Mouse (Mus musculus) liver (tissue): ENCODE measurements around the gene B3galnt2.
A peak's percentile ranks its signal among the peaks of the same experiment; 100 is the strongest.
"Not testable (repeated sequence)": the region's sequence is repeated elsewhere in the genome, so short reads cannot be mapped to it uniquely, and the experiment has no call there.

ENCODE experiments used
- DNase-seq: peaks from one replicate; pipeline ENCODE4 v3.0.0-alpha.2; 2020; ENCODE audit warnings: mixed read lengths

Gene B3galnt2

DNA sequence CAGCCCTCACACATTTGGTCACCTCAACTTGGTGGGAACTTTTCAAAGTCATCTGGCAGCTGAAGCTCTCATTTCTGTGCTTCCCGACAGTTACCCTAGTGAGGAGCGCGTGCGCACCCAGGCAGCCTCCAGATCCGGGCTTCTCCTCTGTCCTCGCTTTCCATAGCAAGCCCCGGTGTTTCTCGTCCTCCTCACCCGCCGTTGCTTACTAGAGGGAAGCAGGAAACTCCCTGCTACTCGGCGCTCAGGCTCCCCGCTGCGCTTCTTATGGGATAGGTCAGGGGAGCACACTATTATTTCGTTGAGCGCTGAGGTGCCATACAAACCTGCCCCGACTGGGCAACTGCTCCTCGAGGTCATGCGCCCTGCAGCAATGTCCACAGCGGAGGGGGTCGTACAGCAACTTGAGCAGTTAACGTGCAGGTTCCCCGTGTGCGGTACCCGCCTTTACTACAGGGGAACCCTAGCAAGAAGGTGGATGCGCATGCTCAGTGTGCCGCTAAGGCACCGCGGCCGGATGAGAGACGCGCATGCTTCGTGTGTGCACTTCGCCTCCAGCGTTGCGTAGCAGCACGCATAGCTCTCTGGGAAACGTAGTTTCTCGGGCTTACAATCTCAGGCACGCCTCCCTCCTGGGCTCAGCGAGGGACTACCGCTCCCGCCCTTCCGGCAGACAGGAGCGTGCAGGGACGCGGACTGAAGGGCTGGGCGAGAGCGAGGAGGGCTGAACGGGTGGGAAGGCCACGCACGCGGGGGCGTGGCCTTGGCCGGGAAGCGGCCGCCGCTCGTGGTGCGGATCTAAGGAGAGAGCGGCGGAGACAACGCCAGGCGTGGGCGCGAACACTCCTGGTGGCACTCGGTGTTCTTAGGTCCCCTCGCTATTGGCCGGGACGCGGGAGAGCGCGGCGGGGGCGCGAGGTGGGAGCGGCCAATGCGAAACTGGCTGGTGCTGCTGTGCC is at the start of gene B3galnt2:
B3galnt2 (plus strand) TSS at position 596 of the 959 bp plus-strand sequence.
- peak; percentile 98 for DNase-seq

DNA sequence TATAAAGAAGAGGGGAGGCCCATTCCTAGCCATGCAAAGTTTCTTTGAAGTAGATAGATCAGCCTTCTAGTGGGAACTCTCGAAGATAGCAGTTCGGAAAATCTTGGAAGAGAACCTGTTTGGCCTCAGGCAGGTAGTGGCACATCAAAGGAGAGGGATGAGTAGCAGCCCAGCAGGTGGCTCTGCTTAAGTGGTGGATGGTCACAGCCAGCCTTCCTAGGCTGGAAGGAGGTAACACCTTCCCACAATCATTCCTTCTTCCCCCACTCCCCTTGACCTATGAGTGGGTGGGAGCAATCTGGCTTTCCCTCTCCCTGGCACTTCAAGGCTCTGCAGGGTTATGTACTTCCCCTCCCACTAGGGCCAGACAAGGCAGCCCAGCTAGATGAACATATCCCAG is 42.9 kb upstream of the B3galnt2 start:
- DNase-seq: no peak

DNA sequence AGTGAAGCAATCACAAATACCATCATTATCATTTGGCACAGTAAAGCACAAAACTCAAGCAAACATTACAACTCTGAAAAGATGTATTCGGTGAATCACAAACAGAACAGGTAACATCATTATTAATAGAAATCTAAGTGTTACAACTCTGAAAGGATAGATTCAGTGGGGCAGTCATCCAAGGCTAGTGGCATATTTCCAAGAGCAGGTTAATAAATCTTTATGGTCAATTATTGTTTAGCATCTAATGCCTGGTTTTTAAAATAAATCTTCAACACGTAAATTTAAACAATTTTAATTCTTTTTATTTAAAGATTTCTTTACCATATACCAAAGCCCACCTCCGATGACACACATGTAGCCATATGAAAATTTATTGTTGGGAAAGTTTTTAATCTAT is 34.9 kb upstream of the B3galnt2 start:
- DNase-seq: no peak

DNA sequence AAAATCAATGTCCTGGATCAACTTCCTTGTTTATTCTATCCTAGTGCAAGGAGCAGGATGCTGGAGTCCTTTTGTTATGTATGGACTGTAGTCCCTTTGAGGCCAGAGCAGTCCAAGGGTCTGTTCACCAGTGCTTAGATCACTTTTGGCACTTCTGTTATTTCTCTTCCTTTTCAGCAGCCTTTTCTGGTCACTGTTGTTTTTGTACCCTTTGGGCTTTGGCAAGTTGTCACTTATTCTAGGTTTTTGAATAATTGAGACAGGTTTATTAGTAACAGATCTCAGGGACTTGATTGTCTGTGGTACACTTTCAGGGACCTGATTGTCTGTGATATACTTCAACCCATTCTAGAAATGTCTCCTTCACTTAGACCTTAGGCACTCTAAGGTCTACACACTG is 31.7 kb upstream of the B3galnt2 start:
- no peak for DNase-seq

DNA sequence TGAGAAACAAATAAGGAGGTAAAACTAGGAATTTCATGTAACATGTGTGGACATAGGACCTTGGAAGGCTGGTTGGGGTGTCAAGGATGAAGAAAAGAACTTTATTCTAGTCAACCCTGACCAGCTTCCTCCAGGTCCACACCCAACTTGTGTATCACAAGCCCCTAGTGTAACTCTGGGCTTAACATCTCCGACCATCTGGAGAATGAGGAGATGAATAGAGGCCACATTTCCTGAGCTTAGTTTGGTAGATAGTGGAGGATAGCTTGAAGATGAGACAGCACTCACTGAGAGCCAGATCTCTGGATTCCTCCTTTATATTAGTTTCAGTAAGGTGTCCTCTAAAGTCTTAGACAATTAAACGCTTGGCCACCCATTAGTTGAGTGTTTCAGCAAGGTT is 24.3 kb upstream of the B3galnt2 start:
- DNase-seq: no peak

DNA sequence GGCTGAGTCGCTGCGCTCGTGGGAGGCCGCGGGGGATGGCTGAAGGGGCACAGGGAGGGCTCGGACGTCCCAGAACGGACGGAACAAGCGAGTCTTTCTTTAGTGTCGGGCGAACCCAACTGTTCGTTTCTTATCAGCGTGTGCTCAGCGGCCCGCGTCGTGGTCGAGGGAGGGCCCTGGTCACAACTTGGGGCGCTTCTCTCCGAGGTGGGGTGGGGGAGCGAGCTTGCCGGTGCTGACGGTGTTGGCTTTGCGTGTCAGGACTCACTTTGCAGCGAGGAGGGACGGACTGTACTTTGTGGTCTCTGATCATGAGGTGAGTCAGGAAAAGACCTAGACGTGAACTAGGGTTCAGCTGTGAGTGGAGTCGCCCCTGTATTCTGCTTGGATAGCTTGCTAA is 662 bp downstream of the B3galnt2 start:
- DNase-seq: peak; percentile 79

DNA sequence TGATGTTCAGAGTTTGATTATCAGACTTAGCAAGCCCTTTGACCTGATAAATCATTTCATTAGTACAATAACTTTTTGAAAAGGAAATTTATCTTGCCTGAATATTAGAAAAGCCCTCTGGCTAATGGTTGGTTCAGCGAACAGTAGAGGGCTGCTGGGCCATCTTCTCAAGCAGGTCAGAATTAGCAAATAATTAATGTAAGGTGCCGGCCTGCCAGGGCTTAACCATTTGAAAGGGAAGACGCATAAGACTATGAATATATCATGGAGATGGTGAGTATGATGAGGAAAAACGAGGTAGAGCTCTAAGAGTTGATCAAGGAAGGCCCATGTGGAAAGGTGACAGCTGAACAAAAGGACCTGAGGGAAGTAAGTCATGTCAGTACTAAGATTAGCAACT is 2.4 kb downstream of the B3galnt2 start:
- DNase-seq: no peak

DNA sequence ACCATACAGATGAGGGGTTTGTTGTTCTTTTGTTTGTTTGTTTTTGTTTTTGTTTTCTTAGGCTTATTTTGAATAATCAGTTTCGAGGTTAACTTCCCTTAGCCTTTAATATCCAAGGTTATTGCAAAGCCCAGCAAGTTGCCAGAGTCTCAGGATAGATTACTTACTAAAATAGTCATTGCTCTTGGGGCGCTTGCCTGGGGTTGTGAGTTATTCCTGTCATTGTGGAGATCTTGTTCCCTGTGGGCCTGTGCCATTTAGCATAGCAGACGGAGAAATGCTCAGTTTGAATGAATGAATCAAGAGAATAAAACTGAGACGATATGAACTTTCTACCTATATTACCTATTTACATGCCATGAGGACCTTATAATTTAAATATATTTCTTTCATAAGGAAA is 5.9 kb downstream of the B3galnt2 start:
- DNase-seq: no peak

DNA sequence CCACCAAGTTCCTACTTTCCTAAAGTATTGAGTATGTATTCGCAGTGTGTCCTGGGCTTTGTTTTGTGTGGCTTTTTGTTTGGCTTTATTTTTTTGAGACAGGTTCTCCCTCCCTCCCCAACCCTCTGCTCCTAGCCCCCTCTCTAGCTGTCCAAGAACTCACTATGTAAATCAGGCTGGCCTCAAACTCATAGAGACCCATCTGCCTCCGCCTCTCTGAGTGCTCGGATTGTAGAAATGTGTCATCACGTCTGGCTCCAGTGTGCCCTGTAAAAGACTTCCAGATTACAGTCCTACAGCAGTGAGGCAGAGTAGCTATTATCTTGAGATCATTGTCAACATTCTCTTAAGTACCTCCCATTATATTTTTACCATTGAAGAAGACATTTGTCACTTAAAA is 6.8 kb downstream of the B3galnt2 start:
- DNase-seq: no peak

DNA sequence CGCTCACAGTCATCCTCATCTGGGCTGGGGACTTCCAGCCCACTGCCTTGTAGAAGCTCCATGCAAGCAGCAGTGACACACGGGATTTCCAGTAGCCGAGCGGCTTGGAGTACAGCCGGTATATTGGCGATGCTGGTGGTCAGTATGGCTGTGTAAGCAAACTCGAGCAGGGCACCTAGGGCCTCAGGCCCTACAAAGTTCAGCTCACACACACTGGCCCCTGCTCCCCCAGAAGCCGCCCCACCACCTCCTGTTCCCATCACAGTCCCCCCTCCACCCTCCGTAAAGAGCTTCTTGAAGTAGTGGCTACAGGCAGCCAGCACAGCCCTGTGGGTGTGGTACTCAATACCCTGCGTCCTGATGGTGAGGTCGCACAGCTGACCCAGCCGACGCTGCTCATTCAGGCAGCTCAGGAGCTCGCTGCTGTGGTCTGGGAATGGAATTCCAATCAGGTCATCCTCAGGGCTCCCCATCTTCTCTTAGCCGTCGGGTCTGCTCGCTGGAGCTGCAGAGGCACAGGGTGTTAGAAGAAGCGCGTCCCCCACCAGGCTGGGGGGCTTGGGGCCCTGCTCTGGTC is 11.2 kb downstream of the B3galnt2 start:
- DNase-seq: peak; percentile 6

DNA sequence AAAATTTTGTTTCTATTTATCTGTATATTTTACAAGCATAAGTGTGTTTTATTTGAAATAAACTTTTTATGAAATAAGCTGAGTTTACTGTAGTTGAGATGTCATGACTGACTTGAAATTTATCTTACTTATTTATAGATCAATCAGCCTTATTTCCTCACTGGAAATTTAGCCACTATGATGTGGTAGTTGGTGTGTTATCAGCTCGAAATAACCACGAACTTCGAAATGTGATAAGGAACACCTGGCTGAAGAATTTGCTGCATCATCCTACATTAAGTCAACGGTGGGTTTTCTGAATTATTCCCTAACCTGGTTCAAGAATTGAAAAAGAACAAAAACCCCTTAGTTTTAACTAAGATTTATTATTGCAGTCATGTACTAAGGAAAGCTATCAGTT is 11.9 kb downstream of the B3galnt2 start:
- DNase-seq: no peak

DNA sequence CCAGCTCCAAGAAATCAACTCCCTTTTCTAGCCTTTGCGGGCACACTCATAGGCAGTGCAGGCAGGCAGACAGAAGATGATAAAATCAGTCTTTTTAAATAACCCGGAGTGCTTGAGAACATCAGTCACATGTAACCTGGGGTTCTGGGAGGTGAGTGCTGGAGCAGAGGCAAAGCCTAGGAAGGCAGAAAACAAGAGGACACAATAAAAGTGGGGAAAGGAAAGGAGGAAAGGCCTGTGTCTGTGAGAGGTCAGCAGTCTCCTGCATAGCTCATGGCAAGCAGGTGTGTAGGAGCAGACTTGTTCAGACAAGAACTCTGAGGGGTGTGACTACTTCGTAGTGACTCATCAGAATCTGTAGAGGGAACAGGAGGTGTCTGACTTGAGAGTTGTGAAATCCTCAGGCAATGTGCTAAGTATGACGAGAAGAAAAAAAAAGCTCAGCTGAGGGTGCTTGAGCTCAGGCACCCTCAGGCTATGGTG is 14.4 kb downstream of the B3galnt2 start:
- peak; percentile 50 for DNase-seq

DNA sequence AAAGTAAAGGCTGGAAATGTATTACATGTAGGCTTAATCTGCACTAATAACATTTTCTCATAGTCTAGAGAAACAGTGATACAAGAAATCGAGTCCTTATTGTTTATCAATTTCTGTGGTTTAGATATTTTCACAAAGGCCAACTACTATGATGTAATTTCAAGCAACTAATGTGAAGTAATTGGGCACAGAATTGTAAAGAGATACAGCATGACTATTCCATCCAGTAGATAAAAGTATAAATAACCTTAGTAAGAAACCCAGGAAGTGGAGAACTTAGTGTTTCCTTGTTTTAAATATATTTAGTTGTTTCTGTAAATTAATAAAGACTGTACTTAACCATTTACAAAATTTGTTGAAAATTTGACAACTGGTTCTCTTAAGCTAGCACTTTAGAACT is 15.5 kb downstream of the B3galnt2 start:
- no peak for DNase-seq

DNA sequence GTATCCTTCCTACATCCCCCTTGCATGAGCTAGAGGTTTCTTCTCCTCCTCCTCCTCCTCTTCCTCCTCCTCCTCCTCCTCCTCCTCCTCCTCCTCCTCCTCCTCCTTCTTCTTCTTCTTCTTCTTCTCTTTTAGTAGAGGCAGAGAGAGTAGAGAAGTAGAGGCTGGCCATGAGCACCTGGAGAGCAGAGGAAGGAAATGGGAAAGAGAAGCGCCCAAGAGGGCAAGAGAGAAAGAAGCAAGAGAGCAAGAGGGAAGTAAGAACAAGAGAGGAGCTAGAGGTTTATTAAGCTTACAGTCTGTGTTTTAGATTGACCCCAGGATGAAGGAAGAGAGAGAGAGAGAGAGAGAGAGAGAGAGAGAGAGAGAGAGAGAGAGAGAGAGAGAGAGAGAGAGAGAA is 27.6 kb downstream of the B3galnt2 start:
- DNase-seq: not testable (repeated sequence)

DNA sequence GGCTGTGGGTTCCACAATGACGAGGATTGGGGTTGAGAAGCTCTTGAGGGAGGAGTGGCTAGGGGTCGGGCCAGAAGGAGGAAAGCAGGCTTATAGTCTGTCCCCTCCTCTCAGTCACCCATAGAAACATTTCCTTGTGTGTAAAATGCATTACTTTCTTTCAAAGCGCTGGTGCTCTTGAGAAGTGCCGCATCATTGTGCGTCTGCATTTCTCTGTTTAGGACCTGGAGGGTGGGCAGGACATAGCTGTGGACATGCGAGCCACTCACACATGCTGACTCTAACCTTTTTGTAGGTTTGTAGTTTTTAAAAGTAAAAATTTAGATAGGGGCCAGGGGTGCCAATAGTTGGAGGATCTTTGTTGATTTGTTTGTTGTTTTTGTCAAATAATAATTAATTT is 29.3 kb downstream of the B3galnt2 start:
- DNase-seq: peak; percentile 33

DNA sequence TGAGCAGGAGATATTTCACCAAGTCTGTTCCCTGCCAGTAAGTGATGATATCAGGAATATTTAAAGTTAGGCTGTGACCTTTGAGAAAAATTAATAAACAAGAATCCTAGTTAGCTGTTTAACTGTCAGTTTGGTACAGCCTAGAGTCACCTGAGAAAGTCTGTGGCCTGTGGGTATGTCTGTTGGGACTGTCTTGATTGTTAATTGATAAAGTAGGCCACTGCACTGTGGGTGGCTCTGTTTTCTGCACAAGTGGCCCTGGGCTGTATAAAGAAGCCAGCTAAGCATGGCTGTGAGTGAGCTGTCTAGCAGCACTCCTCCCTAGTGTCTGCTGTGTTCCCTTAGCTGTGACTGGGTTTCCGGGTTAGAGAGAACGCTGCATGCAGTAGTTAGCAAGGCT is 34.9 kb downstream of the B3galnt2 start:
- no peak for DNase-seq

DNA sequence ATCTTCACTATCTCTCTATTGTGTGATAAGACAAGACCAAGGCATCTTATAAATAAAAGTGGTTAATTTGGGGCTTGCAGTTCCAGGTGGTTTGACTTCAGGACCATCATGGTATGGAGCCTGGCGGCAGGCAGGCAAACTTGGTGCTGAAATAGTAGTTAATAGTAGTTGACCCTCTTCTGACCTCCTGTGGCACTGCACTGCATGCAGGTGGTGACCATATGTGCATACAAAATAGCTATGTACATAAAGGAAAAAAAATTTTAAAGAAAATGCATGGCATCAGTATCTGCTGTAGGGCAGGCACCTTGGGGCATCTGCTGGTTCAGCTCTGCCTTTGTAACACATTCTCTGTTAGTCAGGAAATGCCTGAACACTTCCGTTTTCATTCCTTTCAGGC is 36.1 kb downstream of the B3galnt2 start:
- no peak for DNase-seq

DNA sequence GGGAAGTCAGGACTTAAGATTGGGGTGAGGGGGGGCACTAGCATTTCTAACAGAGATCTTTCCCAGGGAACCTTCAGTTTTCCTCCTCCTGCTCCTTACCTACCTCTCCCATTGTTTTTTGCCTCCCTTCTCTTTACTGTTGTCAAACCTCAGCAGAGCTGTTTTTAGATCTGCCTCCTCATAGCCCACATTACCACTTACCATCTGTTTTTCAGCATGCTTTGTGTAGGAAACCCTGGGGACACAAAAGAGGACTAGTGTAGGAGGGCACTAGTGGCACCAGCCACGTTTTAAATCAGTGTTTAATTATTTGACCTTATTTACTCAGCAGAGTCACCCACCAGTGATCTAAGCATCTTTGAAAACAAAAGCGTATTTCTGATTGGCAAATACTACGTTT is 38.8 kb downstream of the B3galnt2 start:
- DNase-seq: no peak

DNA sequence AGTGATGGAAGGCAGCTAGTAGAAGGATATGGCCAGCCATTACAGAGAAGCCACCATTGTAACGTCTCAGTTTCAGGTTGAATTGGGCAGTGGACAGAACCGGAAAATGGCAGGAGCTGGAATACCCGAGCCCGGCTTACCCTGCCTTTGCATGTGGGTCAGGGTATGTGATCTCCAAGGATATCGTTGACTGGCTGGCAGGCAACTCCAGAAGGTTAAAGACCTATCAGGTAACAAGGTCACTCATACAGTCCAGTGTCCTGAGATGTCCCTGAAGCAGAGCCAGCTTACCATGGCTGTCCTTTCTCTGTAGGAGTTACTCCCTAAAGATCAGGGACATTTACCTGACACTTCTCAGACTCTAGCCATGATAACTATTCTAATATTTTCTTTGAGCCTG is 40.8 kb downstream of the B3galnt2 start:
- no peak for DNase-seq

DNA sequence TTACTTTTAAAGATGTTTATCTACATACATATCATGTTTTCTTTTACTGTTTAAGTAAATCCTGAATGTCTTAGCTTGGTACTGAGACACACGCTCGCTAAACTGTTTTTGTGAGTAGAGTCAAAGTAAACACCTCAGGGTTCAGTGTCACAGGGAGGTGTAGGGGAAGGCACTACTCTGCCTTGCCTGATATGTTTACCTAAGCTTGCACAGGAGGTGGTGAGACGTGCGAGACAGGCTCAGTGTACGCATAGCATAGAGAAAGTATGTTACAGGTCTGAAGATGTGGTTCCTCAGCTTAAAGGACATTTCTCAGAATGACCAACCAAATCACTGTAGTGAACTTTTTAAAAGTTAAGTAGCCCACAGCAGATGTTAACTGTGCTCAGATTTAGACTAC is 43.2 kb downstream of the B3galnt2 start:
- DNase-seq: no peak

DNA sequence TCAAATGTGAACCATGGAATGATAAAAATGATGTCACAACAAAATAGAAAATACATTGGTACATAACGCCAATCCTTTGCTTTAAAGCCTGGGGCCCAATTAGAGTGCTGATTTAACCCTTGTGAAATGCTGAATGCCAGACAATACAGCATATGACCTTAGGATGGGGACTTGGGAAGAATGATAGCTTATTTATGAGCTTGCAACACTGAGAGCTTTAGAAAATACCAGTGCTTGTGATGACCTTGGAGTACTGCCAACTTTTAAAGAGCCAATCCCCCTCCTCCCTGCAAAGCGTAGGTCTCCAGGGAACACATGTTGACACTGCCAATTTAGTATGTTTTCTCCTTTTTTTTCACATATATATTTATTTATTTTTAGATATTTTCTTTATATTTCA is 48.4 kb downstream of the B3galnt2 start:
- no peak for DNase-seq

DNA sequence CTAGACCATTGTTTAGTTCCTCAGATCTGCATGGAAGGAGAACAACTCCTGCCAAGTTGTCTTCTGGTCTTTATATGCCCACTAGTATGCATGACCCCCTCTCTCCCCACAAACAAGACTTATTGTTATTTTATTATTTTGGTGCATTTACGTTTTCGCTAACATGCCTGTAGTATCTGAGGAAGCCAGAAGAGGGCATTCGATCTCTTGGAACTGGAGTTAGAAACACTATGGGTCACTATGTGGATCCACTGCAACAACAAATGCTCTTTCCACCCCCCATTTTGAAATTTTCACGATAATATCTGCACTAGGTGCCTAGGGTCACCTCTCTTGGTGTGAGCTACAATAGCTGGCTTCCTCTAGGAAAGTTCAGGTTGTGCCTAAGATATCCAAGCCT is 49.8 kb downstream of the B3galnt2 start:
- DNase-seq: no peak

DNA sequence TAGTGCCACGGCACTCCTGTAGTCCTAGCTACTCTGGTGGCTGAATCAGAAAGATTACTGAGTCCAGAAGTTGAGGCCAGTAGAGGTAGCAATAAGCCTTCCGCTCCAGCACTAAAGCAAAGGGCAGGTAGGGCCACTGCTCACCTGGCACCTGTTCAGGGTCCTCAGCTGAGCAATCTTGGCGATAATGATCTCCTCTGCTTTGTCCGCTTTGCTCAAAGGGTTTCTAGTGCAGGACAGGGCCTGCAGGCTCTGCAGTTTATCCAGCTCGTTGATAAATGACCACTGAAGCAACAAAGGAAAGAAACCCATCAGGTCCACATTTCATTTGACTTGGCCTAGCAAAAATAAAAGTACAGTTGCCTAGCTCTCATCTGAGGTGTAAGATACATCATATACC is 50.7 kb downstream of the B3galnt2 start:
- no peak for DNase-seq

DNA sequence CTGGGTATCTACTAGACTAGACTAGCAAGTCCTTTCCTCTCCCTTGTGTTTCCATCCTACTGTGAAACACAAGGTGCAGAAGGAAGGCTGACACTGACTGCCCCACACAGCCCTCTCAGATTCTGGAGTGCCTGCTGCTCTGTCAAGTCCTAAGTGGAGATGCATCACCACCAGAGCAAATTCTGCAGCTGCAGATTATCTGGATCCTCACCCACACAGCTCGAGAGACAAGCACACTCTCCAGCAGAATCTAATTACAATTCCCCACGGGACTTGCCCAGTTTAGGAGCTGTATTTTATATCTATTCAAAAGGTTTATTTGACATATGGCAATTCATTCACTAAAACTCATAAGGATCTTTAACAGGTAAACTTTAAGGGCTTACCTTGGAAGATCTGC is 51.8 kb downstream of the B3galnt2 start:
- no peak for DNase-seq
